Mouse (Mus musculus): ENCODE data around the gene Rpl7l1.
"Not testable (repeated sequence)": the region's sequence is repeated elsewhere in the genome, so short reads cannot be mapped to it uniquely, and the experiment has no call there.

Rpl7l1 gene

GRCm38 (mm10) chr17:46782341-46783221 lies at the start of gene Rpl7l1:
Gene Rpl7l1, minus strand, starts transcription at chr17:46782672.
- DNase-seq (ENCODE audit: low read depth) = peak; percentile 90

- DNase-seq (ENCODE audit: low read depth) = no peak
Observed at GRCm38 (mm10) chr17:46829856-46830535, 47.5 kb upstream of the Rpl7l1 start.

GRCm38 (mm10) chr17:46828935-46829334 lies 46.5 kb upstream of the Rpl7l1 start:
- no peak for DNase-seq (ENCODE audit: low read depth)

GRCm38 (mm10) chr17:46823091-46823490 lies 40.6 kb upstream of the Rpl7l1 start:
- no peak for DNase-seq (ENCODE audit: low read depth)

- no peak for DNase-seq (ENCODE audit: low read depth)
Observed at GRCm38 (mm10) chr17:46820628-46821027, 38.2 kb upstream of the Rpl7l1 start.

GRCm38 (mm10) chr17:46817734-46818158 lies 35.3 kb upstream of the Rpl7l1 start:
- peak; percentile 38 for DNase-seq (ENCODE audit: low read depth)

GRCm38 (mm10) chr17:46816306-46816705 lies 33.8 kb upstream of the Rpl7l1 start:
- DNase-seq (ENCODE audit: low read depth) = no peak

- no peak for DNase-seq (ENCODE audit: low read depth)
Observed at GRCm38 (mm10) chr17:46814497-46814896, 32.0 kb upstream of the Rpl7l1 start.

GRCm38 (mm10) chr17:46813637-46814036 lies 31.2 kb upstream of the Rpl7l1 start:
- DNase-seq (ENCODE audit: low read depth) = no peak

GRCm38 (mm10) chr17:46812442-46812841 lies 30.0 kb upstream of the Rpl7l1 start:
- DNase-seq (ENCODE audit: low read depth) = no peak

GRCm38 (mm10) chr17:46810672-46811071 lies 28.2 kb upstream of the Rpl7l1 start:
- no peak for DNase-seq (ENCODE audit: low read depth)

GRCm38 (mm10) chr17:46809131-46809830 lies 26.8 kb upstream of the Rpl7l1 start:
- DNase-seq (ENCODE audit: low read depth) = no peak

GRCm38 (mm10) chr17:46808376-46808775 lies 25.9 kb upstream of the Rpl7l1 start:
- no peak for DNase-seq (ENCODE audit: low read depth)

- no peak for DNase-seq (ENCODE audit: low read depth)
Observed at GRCm38 (mm10) chr17:46801761-46802160, 19.3 kb upstream of the Rpl7l1 start.

GRCm38 (mm10) chr17:46799680-46800079 lies 17.2 kb upstream of the Rpl7l1 start:
- DNase-seq (ENCODE audit: low read depth) = no peak

GRCm38 (mm10) chr17:46797386-46797785 lies 14.9 kb upstream of the Rpl7l1 start:
- DNase-seq (ENCODE audit: low read depth) = no peak

- DNase-seq (ENCODE audit: low read depth) = no peak
Observed at GRCm38 (mm10) chr17:46796743-46797142, 14.3 kb upstream of the Rpl7l1 start.

- DNase-seq (ENCODE audit: low read depth) = no peak
Observed at GRCm38 (mm10) chr17:46792963-46793362, 10.5 kb upstream of the Rpl7l1 start.

GRCm38 (mm10) chr17:46787974-46788373 lies 5.5 kb upstream of the Rpl7l1 start:
- not testable (repeated sequence) for DNase-seq (ENCODE audit: low read depth)

- peak; percentile 41 for DNase-seq (ENCODE audit: low read depth)
Observed at GRCm38 (mm10) chr17:46786952-46787351, 4.5 kb upstream of the Rpl7l1 start.

GRCm38 (mm10) chr17:46783222-46783565 lies 722 bp upstream of the Rpl7l1 start:
- DNase-seq (ENCODE audit: low read depth) = no peak

- DNase-seq (ENCODE audit: low read depth) = no peak
Observed at GRCm38 (mm10) chr17:46781876-46782275, 596 bp downstream of the Rpl7l1 start.

GRCm38 (mm10) chr17:46776087-46776486 lies 6.4 kb downstream of the Rpl7l1 start:
- no peak for DNase-seq (ENCODE audit: low read depth)

Measured in c-Kit-positive CD71-positive TER-119-negative erythroid progenitor cells, embryonic 14.5 days (primary cell).